Mouse (Mus musculus) urinary bladder, adult 2 months (tissue): ENCODE data around the gene Cdca8. TPM values are rescaled to one million over a fixed set of nuclear protein-coding genes. Genes with fewer than 3 reads are reported as not detected.
A peak's percentile ranks its signal among the peaks of the same experiment; 100 is the strongest.

Experiments
- DNase-seq: peaks from one replicate; pipeline ENCODE4 v3.0.0; 2022; ENCODE audit warnings: low spot score
- polyA plus RNA-seq: library from polyadenylated mRNA; depleted of rRNA; stranded (reverse); fragments of >200 nt; gene quantifications from 2 replicates; pipeline ENCODE4 v1.2.3, GENCODE M21; 2012

Gene Cdca8
- polyA plus RNA-seq, 1 experiment = 2.0 TPM

DNA sequence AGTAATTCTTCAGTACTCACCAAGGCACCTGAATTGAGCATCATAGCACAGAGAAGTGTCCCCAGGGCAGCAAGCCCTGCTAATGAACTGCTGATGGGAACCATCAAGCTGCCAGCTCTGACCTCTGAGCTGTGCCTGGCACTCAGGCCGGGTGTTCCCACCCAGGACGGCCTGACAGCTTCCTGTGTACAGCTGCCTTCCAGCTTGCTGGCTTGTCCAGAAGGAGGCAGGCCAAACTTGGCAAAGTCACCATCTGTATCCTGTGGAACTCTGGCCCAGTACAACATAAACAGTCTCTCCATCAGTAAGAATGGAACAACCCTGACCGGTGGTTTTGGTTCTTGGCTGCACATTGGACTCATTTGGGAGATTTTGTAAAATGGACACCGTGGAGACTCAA is 14.4 kb upstream of the Cdca8 start:
- no peak for DNase-seq

DNA sequence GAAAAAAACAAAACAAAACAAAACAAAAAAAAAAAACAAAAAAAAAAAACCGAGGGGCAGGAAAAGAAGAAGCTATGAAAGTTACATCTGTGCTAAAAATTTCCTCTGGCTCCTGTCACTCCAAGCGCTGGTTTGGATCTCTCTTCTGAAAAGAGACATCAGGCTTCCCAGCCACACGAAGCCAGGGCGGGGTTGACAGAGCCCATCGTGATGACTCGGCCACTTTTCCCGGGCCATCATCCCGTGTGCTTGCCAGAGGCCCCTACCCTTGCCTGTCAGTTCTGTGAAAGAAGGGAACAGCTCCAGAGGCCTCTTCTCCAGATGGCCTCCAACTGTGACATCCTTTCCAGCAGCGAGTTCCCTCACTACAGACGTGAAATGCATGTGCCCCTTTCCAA is 11.9 kb upstream of the Cdca8 start:
- DNase-seq = no peak

DNA sequence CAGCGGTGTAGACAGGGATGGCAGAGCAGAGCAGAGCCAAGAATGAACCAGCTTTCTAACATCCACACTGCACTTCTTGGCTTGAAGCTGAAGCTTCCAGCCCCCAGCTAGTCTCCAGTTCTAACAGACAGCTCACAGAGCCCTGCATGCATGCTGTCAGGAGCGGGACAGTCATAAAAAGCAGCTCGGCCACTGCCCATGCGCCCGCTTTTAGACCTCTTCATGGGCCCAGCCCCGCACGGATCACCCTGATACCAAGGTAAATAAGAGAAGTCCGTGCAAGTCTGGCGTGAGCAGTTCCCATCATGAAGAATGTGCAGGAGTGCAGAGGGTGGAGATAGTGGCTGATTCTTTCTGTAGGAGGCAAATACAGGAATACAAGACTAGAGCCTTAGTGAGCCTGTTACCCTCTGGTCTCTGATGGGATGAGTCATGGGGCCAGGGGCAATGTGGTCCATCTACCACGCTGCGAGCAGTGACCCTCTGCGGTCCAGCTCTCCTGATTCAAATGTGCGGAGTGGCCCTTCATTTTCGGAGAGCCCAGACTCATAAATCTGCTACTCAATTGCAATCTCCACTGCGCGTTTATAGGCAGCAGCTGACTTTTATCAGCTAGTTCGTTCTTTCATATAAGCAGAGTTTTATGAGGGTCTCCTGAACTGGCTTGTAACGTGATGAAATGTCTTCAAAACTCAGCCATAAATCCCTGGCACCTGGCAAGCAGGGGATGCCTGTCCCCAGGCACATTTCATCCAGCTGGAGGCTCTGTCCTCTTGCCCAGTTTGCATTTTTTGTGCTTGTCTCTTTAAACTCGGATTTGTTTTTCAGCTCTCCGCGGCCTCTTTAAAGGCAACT is 11.3 kb upstream of the Cdca8 start:
- no peak for DNase-seq

DNA sequence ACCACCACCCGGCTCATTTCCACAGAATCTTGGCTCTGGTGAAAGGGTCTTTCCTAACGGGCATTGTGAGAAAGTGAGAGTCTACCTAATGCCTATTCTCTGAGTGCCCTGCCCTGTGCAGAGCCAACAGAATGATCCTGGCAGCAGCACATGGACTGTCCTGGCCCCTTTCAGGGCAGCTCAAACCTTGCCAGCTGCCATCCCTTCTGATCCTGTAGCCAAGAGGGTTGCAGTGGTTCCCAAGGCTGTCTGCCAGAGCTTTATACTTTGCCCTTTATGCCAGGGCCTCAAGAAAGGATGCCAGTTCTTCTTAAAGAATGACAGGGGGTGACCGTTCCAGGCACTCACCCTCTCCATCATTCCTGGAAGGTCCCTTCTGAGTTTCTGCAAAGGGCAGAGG is 10.4 kb upstream of the Cdca8 start:
- no peak for DNase-seq

DNA sequence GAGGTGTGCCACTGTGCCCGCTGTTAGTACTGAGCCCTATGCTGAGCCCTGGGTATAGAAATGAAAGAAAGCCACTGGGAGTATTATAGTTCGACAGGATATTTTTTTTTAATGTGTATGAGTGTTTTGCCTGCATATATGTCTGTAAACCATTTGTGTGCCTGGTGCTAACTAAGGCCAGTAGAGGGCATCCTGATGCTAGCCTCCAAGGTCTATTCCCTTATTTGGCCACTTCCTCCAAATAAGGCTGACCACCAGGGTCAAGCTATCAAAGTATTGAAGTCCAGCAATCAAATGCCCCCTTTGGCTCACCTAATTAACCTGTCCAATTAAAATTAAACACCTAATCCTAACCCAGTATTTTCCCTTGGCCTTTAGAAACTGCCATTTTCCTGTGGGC is 5.8 kb upstream of the Cdca8 start:
- DNase-seq = no peak

DNA sequence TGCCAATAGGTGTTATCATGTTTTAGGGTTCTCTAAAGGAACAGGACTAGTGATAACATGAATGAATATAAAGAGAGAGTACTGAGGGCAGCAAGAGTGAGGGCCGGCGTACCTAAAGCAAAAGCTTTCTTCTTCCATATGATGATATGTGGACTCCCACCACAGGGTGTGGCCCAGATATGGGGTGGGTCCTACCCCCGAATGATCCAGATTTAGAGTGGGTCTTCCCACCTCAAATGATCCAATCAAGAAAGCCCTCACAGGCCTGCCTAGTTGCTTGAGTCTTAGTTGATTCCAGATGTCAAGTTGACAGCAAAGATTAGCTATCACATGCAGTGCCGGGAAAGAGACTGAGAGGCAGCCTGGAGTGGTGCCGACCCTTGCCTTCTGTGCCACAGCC is 4.7 kb upstream of the Cdca8 start:
- no peak for DNase-seq

DNA sequence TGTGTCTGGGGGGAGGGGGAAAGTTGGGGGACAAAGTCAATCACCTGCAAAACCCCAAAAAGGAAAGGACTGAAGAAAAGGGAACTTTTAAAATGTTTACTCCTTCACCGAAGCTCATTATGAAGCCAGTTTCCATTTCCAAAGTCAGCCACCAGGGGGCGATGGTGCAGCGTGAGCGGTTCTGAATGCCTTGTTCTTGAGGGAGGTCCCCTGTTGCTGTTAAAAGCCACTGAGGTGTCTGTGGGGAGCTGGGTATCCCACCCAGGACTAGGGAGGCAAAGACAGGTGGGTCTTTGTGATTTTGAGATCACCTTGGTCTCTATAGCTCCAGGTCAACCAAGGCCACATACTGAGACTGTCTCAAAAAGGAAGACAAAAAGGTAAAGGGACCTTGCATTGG is 3.9 kb upstream of the Cdca8 start:
- DNase-seq = peak; percentile 59

DNA sequence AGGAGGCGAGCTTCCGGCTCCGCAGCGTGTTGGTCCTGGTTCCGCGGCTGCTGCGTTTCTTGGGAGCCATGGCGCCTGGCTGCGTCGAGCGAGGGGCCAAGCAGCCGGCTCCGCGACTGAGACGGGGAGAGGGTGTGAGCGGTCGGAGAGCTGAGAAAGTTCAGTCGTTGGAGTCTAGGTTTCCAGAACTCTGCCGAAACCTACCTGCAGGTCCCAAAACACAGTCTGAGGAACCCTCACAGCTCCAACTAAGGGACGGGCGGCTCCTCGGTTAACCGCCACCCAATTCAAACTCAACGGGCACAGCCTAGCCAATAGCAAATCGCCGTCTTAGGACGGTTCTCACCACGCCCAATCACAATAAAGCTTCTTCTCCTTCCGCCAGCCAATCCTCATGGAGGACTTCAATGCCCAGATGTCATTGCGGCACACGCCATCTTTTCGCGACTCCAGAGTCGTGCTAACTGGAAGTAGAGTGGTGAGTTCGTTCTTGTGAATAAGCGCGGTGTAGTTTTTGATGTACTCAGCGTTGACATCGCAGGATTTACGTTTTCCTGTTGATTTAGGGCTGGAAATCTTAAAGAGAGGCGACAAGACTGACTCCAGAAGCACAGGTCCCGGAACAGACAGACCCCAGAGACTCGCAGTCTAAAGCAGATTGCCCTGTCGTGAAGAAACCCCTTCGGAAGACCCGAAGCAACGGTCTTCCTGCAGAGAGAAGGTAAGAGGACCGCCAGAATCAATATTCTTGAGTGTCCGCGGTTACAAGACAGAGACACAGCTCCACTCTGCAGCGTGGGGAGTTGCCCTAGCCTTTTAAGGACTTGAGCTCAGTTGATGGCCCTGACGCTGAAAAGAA is 2.3 kb downstream of the Cdca8 start, which contains the start of gene 9930104L06Rik:
9930104L06Rik (plus strand) TSS at position 436 of the 859 bp plus-strand sequence.
- peak; percentile 77 for DNase-seq

DNA sequence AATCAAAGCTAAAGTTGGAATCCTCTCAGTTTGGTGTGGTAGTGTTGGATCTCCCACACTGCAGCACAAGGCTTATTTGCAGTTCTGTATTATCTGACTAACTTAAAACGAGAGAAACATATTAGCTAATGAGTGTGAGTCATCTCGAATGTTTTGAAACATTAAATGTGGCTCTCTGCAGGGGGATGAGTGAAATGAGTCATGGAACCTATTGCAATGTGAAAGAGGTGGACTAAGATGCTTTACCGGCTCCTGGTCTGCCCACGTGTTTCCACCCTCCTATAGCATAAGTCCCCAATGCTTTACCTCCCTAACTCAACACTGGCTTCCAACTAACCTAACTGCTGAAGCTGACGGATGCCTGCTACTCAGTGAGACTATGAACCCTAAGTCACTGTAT is 11.0 kb downstream of the Cdca8 start:
- DNase-seq = no peak

DNA sequence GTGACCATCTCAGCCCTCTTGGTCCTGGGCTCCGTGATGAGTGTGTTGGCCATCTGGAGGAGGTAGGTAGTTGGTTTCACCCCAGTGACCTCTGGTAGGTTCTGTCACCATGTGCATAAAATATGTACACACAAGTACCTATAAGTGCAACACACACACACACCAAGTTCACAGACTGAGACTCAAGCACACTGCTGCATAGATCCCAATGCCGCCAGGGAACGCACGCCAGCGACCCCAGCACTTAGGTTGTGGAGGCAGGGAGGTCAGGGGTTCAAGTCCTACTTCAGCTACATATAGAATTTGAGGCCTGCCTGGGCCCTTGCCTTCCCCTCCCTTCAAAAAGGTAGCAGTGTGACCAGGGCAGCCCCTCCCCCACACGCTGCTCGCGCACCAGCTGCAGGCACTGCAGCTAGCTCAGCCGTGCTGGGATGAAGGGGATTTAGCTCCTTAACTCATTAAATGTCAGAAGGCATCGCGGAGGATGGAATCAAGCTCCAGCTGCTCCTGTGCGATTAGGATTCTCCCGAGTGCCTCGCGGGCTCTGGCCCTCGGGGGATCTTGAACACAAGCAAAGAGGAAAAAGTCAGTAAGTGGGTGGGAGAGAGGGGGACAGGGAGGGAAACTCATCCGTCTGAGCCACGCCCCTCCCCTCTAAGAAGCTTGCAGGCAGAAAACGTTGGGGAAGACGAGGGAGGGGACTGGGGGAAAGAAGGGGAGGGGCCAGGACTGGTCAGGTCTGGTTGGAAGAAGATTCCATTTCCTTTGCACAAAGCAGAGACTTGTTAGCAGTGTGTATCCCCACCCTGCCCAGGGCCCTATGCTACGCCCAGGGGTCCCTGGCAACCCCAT is 32.9 kb downstream of the Cdca8 start:
- no peak for DNase-seq

DNA sequence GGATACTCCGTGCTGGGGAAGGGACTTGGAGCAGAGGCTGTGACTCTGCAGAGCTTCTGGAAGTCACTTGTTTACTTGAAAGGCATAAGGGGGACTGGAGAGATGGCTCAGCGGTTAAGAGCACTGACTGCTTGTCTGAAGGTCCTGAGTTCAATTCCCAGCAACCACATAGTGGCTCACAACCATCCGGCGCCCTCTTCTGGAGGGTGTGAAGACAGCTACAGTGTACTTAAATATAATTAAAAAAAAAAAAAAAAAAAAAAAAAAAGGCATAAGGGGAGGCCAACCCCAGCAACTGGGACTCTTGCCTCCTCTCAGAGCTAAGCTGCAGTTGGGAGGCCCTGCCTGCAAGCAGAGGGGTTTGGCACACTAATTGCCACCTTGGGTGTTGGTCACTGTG is 33.7 kb downstream of the Cdca8 start:
- no peak for DNase-seq

DNA sequence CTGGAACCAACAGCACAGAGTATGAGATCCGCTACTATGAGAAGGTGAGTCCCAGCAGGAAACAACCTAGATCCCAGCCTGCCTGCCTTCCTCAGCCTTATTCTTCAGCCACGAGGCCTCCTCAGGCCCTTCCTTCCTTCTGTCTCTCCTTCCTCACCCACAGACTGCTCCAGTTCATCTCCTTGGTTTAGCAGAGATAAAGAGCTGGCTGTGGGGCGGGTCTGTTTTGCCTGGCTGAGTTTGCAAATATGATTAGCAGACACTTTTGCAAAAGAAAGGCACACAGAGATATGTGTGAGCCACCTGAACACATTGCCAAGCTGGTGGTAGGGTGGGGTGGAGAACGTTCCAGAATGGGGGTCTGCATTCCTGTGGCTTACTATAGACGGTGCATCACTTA is 39.2 kb downstream of the Cdca8 start:
- DNase-seq = no peak

DNA sequence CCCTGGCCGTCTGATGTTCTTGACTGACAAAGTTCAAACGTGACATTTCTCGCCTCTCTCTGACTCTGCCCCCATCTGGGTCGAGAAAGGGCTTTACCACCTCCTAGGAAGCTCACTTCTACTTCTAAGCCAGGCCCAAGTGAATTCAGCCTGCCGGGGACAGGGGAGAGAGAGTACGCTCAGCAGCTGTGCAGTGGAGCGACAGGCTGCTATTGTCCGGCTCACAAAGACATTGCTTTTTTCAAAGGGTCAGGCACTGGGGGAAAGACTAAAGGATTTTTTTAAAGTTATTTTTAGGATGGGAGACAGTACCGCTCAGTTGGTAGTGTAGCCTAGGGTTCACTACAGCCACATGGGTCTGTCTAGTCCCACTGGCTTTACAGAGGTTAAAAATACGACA is 40.7 kb downstream of the Cdca8 start:
- DNase-seq = no peak

DNA sequence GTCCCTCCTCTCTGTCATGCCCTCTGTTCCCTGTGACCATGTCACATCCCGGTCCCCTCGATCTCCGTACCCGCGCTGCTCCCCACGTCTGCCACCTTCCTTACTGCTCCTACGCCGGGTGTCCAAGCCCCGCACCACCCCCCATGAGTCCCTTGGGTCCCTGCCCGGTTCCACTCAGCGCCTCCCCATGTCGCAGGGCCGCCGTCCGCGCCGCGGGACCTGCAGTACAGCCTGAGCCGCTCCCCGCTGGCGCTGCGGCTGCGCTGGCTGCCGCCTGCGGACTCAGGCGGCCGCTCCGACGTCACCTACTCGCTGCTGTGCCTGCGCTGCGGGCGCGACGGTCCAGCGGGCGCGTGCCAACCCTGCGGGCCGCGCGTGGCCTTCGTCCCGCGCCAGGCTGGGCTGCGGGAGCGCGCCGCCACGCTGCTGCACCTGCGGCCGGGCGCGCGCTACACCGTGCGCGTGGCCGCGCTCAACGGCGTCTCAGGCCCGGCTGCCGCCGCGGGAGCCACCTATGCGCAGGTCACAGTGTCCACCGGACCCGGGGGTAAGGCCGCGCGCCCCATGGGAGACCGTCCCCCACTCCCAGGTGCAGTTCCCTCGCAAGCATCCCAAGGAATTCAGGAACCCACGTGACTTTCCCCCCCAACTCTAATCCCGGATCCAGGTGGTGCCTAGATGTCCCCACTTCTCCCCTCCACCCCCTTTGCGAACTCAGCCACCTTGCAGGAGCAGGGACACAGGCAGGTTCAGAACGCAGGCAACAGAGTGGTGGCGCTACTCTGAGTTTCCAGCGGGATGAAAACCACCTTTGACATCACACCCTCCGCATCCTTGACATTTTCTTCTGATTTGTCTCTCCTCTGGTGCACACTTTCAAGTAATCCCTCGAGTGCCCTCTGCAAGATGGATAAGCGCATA is 44.3 kb downstream of the Cdca8 start:
- no peak for DNase-seq

DNA sequence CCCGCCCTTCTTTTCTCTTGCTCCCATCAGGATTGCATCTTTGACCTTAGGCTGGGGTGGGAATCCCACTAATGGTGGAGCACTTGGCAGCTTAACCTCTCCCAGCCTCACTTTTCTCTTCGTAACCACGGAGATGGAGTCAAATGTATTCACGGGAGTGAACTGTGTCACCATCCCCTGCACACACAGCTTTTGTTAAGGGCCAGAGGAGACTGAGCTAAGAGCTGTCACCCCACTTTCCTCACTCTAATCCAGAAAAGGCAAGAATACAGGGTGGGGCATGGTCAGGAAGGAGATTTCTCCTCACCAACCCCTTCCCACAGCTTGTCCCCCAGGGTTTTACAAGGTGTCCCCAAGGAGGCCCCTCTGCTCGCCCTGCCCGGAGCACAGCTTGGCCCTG is 45.3 kb downstream of the Cdca8 start:
- DNase-seq = no peak

DNA sequence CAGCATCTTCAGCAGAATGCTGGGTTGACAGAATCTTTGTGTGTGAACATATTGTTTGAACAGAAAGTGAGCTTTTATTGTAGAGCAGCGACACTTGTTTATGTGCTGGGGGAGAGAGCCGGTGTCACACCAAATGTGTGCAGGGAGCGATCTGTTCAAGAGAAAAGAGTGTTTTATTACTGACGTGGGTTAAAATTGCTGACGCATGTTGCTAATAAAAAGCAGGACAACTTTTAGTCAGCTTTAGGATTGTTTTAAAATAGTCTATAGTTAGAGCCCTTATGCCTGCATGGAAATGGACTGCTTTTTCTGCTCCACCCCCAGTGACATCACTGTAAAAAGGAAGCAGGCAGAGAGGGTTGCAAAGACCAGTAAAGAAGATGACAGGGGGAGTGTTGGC is 48.3 kb downstream of the Cdca8 start:
- DNase-seq = no peak

DNA sequence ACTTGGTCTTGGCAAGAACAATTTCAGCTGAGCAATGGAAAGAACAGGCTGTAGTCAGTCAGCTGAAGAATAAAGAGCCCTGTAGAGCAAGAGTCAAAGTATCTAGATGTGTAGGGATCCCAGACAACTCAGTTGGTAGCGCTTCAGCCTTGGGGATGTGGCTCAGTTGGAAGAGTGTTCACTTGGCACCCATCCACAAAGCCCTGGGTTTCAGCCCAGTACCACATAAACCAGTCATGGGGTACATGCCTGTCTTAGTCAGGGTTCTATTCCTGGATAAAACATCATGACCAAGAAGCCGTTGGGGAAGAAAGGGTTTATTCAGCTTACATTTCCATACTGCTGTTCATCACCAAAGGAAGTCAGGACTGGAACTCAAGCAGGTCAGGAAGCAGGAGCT is 49.2 kb downstream of the Cdca8 start:
- DNase-seq = no peak

DNA sequence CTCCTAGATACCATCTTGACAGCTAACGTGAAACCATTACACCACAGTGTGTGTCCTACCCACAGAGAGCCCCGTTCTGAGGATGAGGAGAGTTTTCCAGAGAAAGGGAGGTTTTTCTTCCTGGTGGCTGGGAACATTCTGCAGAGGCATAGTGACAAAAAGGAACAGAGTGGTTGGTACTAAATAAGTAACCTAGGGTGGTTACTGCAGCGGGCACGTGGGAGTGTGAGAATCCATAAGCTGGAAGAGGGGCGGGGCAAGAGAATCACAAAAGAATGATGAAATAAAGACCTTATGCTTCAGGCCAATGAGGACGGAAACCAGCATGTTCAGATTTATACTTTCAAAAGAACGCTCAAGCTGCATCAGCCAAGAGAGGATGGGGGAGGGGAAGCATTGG is 50.4 kb downstream of the Cdca8 start:
- DNase-seq = no peak

DNA sequence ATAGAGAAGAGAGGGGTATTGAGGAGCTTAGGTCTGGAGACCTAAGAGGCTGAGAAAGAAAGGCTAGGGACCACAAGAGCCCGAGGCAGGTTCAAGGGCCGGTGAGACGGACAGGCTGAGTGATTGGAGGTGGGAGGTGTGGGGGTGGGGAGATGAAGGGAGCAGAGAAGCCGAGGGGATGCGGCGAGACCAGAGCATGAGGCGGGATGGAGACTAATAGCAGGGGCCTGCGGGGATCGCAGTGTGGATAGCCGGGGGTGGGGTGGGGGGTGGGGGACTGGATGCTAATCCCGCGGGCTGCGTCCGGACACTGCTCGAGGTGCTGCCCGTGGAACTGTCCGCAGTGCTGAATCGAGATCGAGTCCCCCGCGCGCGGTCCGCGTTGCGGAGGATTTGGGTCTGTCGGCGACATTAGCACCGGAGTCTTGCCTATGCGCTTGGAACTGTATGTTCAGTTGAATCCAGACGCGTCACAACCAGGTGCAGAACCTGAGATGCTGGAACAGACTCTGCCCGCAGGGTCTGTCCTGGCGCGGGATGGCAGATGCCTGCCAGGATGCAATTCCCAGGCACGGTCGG is 56.9 kb downstream of the Cdca8 start:
- DNase-seq = no peak

DNA sequence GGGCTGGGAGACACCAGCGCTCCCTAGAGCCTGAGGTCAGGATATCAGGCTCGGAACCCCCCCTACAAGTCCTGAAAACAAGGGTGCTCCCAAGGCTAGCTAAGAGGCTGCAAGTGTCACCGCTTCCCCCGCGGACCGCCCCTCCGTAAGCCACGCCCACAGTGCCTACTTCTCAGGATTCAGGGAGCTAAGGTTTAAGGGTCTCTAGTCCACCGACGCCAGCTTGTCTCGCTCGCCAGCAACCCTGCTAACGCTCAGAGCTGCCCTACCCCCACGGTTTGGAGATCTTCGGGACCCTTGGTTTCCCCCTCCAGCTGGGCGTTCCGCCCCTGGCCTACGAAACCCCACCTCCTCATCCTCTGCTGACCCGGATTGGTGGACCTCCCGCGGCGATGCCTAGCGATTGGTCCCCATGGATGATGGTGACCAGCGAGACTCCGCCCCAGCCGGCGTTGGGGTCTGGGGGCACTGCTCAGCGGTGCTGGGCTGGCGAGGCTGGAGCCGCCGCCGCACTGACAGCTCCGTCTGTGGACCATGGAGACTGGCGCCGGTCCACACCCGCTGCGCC is 57.7 kb downstream of the Cdca8 start:
- DNase-seq = no peak
